Mouse (Mus musculus) G1E (cell line): Measurements from ENCODE around the gene Tbxas1. TPM values are rescaled to one million over a fixed set of nuclear protein-coding genes. Genes with fewer than 3 reads are reported as not detected.
A peak's percentile ranks its signal among the peaks of the same experiment; 100 is the strongest.

Source experiments
- ATAC-seq: 2 replicates; pipeline ENCODE4 v1.8.0; 2016; ENCODE audit warnings: mild to moderate bottlenecking; ENCODE audit not compliant: insufficient number of reproducible peaks, poor library complexity, low FRiP score, severe bottlenecking; ENCODE audit errors: extremely low read depth
- DNase-seq: peaks from one replicate; pipeline ENCODE4 v3.0.0; 2012; ENCODE audit warnings: low spot score
- H3K27me3 ChIP-seq: 2 replicates; pipeline ENCODE4 v1.6.1; 2012; ENCODE audit warnings: mild to moderate bottlenecking, low read length, inconsistent platforms; ENCODE audit not compliant: insufficient read depth
- H3K36me3 ChIP-seq: replicated peaks from 2 replicates; pipeline ENCODE3; 2012; ENCODE audit warnings: mild to moderate bottlenecking, inconsistent platforms
- H3K4me1 ChIP-seq: 2 replicates; pipeline ENCODE4 v1.6.1; 2012; ENCODE audit warnings: low read depth, low read length, inconsistent platforms, mixed read lengths; ENCODE audit not compliant: insufficient read depth
- H3K4me3 ChIP-seq: 2 replicates; pipeline ENCODE4 v1.5.1; 2012; ENCODE audit warnings: low read depth, mild to moderate bottlenecking, inconsistent platforms, low read length, moderate library complexity, mixed read lengths
- H3K9me3 ChIP-seq: replicated peaks from 2 replicates; pipeline ENCODE4 v1.6.1; 2012; ENCODE audit warnings: inconsistent platforms
- CTCF ChIP-seq: IDR thresholded peaks from 2 replicates; pipeline ENCODE4 v1.5.1; 2012; ENCODE audit warnings: low read depth, low read length, inconsistent platforms, mixed read lengths
- GATA1 ChIP-seq: IDR thresholded peaks from 2 replicates; pipeline ENCODE4 v1.6.1; 2012; ENCODE audit warnings: borderline replicate concordance, low read length, inconsistent platforms, mixed read lengths
- GATA2 ChIP-seq: IDR thresholded peaks from 2 replicates; pipeline ENCODE4 v1.6.1; 2012; ENCODE audit warnings: low read depth, low read length, inconsistent platforms, borderline replicate concordance
- POLR2AphosphoS5 ChIP-seq: IDR thresholded peaks from 2 replicates; pipeline ENCODE4 v1.6.1; 2012; ENCODE audit warnings: low read depth, low read length, inconsistent platforms; ENCODE audit not compliant: insufficient replicate concordance
- TAL1 ChIP-seq: conservative IDR thresholded peaks from 2 replicates; pipeline ENCODE4 v1.6.1; 2012; ENCODE audit warnings: low read depth, low read length, inconsistent platforms, mixed read lengths
- polyA plus RNA-seq: library from polyadenylated mRNA; stranded (reverse); fragments of >175 nt; gene quantifications from 2 replicates; pipeline ENCODE4 v1.2.3, GENCODE M21; 2012
- total RNA-seq, 2 experiments: library from RNA; stranded (forward) in 1 of 2; stranded (reverse) in 1 of 2; fragments of 200-1000 nt in 1 of 2; fragments of >200 nt in 1 of 2; fragmentation: Nextera tagmentation in 1 of 2; gene quantifications; 2 replicates each; pipeline ENCODE4 v1.2.3; 2014 to 2017

The Tbxas1 gene
- total and polyA plus RNA-seq, 3 experiments: 1.2 to 13.2 (median 3.2) TPM

DNA sequence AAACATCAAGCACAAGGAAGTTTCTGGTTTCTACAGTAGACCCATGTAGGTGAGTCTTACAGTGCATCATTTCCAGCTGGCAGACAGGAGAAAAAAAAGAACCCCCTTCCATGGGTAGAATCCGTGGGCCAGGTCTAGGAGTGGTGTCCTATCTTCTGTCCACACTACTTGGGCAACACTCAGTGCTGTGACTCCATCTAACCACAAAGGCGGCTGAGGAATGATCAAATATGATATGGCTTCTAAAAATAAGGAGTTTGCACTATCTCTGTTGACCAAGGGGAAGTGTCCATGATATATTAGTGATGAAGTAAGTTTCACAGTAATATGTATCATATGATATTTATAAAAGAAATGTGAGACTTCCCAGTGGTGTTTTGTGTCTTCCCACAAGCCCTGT is 16.8 kb downstream of the Tbxas1 start:
- peaks cover 36% of the 10 kb centered on the region for H3K27me3 ChIP-seq
- ATAC-seq: peak; percentile 85
- no peaks in the 10 kb centered on the region for H3K36me3 ChIP-seq
- no peak overlapping the region; the same call in 1 of the 2 replicates for H3K4me3 ChIP-seq
- H3K9me3 ChIP-seq: peaks cover 2% of the 10 kb centered on the region
- DNase-seq: peak; percentile 17
- peaks cover 46% of the 10 kb centered on the region for H3K4me1 ChIP-seq
- no peak for TF ChIP-seq GATA2
- TF ChIP-seq TAL1: peak; percentile 69
- TF ChIP-seq POLR2AphosphoS5: no peak

GRCm38 (mm10) chr6:38893615-38894014 is 18.4 kb downstream of the Tbxas1 start:
- Histone ChIP-seq H3K36me3 (no peaks in the 10 kb centered on the region), H3K4me1 (peaks cover 50% of the 10 kb centered on the region), H3K9me3 (peaks cover 2% of the 10 kb centered on the region), H3K27me3 (peaks cover 26% of the 10 kb centered on the region), H3K4me3 (no peak overlapping the region)
- DNase-seq: no peak
- ATAC-seq: no peak
- no peak for TF ChIP-seq TAL1

DNA sequence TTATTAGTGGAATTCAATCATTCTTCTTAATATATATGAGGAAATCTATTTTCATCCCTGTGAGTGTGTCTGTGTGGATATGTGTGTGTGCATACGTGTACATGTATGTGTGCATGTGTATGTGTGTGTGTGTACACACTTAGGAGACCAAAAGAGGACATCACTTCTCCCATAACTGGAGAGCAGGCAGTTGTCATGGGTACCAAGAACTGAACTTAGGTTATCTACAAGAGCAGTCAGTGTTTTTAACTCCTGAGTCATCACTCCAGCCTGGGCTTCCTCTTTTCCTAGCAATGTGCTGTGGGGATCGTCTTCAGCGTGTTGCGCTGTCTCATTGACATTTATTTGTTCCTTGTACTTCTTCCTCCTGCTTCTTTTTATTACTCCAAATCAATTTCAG is 24.9 kb downstream of the Tbxas1 start:
- H3K4me3 ChIP-seq: no peak overlapping the region
- ATAC-seq: peak; percentile 89

DNA sequence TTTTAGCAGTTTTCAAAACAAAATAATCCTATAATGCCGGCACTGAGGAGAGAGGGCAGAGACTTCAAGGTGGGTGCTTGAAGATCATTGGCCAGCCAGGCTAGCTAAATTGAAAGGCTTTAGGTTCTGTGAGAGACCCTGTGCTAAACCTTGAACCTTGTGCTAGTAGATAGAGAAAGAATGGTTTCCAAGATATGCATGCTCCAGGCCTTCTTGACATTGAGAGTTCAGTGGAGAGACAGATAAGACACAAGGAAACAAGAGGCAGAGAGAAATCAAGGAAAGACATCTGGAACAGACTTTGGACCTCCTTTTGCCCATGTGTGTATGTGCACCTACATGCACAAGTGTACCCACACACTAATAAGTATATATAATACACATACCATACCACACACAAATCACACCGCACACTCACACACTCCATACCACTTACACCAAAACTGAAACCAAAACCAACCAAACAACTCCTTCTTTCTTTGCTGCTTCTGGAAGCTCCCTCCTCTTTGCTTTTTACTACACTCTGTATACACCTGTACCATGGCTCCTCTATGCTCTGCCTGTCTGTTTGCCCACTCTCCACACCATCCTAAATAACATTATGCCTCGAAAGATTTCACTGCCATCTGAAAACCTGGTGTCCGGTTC is 25.4 kb downstream of the Tbxas1 start:
- no peaks in the 10 kb centered on the region for H3K9me3 ChIP-seq
- H3K27me3 ChIP-seq: peaks cover 9% of the 10 kb centered on the region
- peaks cover 65% of the 10 kb centered on the region for H3K4me1 ChIP-seq
- H3K4me3 ChIP-seq: peak overlapping the region; percentile 27; the same call in 1 of the 2 replicates
- DNase-seq (no peak), ATAC-seq (peak; percentile 42)
- no peaks in the 10 kb centered on the region for H3K36me3 ChIP-seq
- TF ChIP-seq CTCF: no peak
- TF ChIP-seq POLR2AphosphoS5: no peak
- peak; percentile 77 for TF ChIP-seq TAL1

More for the DNA sequence above, 24.9 kb downstream of the Tbxas1 start:
- Histone ChIP-seq H3K9me3 (no peaks in the 10 kb centered on the region), H3K4me1 (peaks cover 66% of the 10 kb centered on the region), H3K36me3 (no peaks in the 10 kb centered on the region), H3K27me3 (peaks cover 12% of the 10 kb centered on the region)
- no peak for TF ChIP-seq GATA1
- TF ChIP-seq TAL1: peak; percentile 72; the same call in 1 of the 2 replicates
- peak; percentile 57 for DNase-seq

DNA sequence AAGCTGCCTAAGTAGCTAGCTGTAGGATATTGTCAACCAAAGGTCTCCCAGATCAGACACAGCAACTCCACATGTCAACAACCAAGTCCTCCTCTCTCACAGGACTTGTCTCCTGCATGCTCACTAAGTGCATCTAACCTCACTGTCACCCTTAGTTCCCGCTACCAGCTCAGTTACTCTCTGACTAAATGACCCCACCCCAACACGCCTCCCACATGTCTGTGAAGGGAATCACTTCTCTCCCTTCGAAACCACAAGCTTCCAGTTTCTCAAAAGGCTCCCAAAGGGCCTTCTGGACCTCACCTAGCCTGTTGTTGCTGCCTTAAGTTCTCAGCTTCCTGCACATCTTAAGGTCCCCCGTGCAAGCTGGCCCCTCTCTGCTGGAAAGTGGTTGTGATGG is 25.9 kb downstream of the Tbxas1 start:
- TF ChIP-seq GATA2: no peak
- TF ChIP-seq POLR2AphosphoS5: no peak
- no peak for TF ChIP-seq TAL1
- no peak for TF ChIP-seq GATA1
- TF ChIP-seq CTCF: no peak
- Histone ChIP-seq H3K27me3 (peaks cover 6% of the 10 kb centered on the region), H3K4me3 (peak overlapping the region; percentile 27; the same call in 1 of the 2 replicates), H3K9me3 (no peaks in the 10 kb centered on the region), H3K36me3 (no peaks in the 10 kb centered on the region), H3K4me1 (peaks cover 60% of the 10 kb centered on the region)
- ATAC-seq: no peak
- no peak for DNase-seq

DNA sequence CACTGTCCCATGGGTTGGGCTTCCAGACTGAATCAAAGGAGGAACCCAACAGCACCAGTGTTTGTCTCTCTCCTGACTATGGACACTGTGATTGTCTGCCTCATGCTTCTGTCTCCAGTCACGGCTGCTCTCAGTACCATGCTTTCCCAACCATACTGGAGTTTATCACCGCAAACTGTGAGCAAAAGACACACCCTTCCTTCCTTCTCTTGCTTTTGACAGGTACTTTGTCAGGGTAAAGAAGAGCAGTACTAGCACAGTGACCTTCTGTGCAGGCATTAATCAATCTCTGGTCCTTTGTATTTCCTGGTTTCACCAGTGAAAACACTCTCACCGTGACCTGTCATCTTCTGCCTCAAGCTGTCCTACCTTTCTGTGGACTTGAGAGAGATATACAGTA is 26.4 kb downstream of the Tbxas1 start:
- H3K4me3 ChIP-seq: no peak overlapping the region; the same call in 1 of the 2 replicates
- peaks cover 59% of the 10 kb centered on the region for H3K4me1 ChIP-seq
- DNase-seq (no peak), ATAC-seq (no peak)
- H3K36me3 ChIP-seq: no peaks in the 10 kb centered on the region
- TF ChIP-seq GATA1 (no peak), TAL1 (no peak), CTCF (no peak)
- H3K9me3 ChIP-seq: no peaks in the 10 kb centered on the region
- H3K27me3 ChIP-seq: peaks cover 4% of the 10 kb centered on the region

DNA sequence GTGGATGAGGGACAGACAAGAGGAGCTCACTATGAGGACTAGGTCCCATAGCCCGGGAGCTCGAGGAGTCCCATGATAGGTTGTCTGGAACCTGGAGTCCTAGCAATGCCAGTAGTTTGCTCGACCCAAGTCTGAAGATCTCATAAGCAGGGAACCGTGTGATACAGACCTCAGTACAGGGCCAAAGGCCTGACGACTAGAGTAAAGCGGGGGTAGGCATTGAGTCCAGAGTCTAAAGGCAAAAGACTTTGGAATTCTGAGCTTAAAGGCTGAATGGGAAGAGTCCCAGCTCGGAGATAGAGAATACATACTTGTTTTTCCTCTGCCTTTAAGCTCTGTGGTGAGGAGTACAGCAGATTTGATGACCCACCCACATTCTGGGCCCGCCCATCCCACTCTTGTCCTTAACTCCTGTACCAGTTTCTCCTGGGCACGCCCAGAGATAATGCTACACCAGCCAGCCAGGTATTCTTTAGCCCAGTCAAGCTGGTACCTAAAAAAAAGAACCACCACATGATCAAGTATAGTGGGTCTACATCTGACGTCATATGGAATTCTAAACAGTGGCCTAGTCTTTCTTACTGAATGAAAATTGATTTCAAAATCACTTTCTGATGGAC is 27.7 kb downstream of the Tbxas1 start:
- no peaks in the 10 kb centered on the region for H3K9me3 ChIP-seq
- no peak for TF ChIP-seq TAL1
- no peak for TF ChIP-seq GATA1
- no peak for TF ChIP-seq POLR2AphosphoS5
- no peak for TF ChIP-seq GATA2
- no peak for TF ChIP-seq CTCF
- H3K27me3 ChIP-seq: peaks cover 6% of the 10 kb centered on the region; the same call in 1 of the 2 replicates
- ATAC-seq: no peak
- H3K4me3 ChIP-seq: no peak overlapping the region
- no peak for DNase-seq
- H3K4me1 ChIP-seq: peaks cover 57% of the 10 kb centered on the region
- no peaks in the 10 kb centered on the region for H3K36me3 ChIP-seq
